26 mouse cellular contexts compared by ENCODE assay signal in the genomic region with DNA sequence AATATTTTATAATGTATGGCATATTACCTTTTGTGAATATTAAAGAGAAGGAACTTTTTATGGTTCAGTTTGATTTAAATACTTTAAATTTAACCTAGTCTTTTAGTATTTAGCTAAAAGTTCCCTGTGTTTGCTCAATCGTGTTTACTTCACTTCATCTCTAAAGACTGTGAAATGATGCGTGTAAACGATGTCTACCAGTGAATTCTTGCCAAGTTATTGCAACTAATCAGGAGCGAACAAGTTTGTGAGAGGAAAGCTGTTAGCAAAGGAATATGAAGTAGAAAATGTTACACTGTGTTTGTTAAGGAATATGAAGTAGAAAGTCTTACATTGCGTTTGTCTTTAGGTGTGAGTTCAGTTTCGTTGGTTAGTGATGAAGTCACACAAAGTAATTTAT.
"Had no signal": no experiment of that assay in that cellular context is flagged by ENCODE, and none has a peak within 500 bp of the region (broad histone marks: within the 10 kb centered on the region; RNA-seq: fewer than 3 reads in every experiment).

No protein-coding gene starts in this region.

- H3K27me3 ChIP-seq: embryonic facial prominence, embryonic 12.5 days; embryonic facial prominence, embryonic 13.5 days; embryonic facial prominence, embryonic 15.5 days; forebrain, embryonic 13.5 days; forebrain, embryonic 15.5 days had no signal

- ATAC-seq: forebrain, embryonic 13.5 days; forebrain, embryonic 15.5 days; forebrain, embryonic 16.5 days; forebrain, postnatal 0 days had no signal

- H3K27ac ChIP-seq: embryonic facial prominence, embryonic 10.5 days; embryonic facial prominence, embryonic 12.5 days; embryonic facial prominence, embryonic 13.5 days; embryonic facial prominence, embryonic 15.5 days; forebrain, embryonic 10.5 days; forebrain, embryonic 13.5 days; forebrain, embryonic 15.5 days; gastrocnemius, adult 2 months; heart, adult 2 months; heart, embryonic 10.5 days had no signal

- DNase-seq: cerebellum, adult 8-10 months; cerebellum, adult 9-10 months; cerebellum, adult 9-11 months; cerebellum, postnatal 10 days; cerebellum, postnatal 14 days; cerebellum, postnatal 25 days; cerebellum, postnatal 36 days; embryo, embryonic 11 days; forebrain, postnatal 0 days; gastrocnemius, adult 2 months; gastrocnemius, postnatal 10 days; gastrocnemius, postnatal 14 days; gastrocnemius, postnatal 25 days; gastrocnemius, postnatal 36 days; heart, adult 18-20 months; heart, adult 2 months had no signal

- H3K9ac ChIP-seq: embryonic facial prominence, embryonic 12.5 days; embryonic facial prominence, embryonic 13.5 days; embryonic facial prominence, embryonic 15.5 days; forebrain, embryonic 13.5 days; forebrain, embryonic 15.5 days; forebrain, postnatal 0 days had no signal

- H3K4me1 ChIP-seq: embryonic facial prominence, embryonic 10.5 days; embryonic facial prominence, embryonic 12.5 days; embryonic facial prominence, embryonic 13.5 days; embryonic facial prominence, embryonic 15.5 days; forebrain, embryonic 15.5 days; heart, embryonic 10.5 days had no signal

- H3K9me3 ChIP-seq: embryonic facial prominence, embryonic 10.5 days; embryonic facial prominence, embryonic 12.5 days; embryonic facial prominence, embryonic 13.5 days; embryonic facial prominence, embryonic 15.5 days; forebrain, embryonic 10.5 days; forebrain, embryonic 13.5 days; forebrain, embryonic 15.5 days; heart, embryonic 10.5 days had no signal

- H3K4me3 ChIP-seq: embryonic facial prominence, embryonic 10.5 days; embryonic facial prominence, embryonic 12.5 days; embryonic facial prominence, embryonic 13.5 days; embryonic facial prominence, embryonic 15.5 days; erythroblast, embryonic 14.5 days; forebrain, embryonic 10.5 days; forebrain, embryonic 13.5 days; forebrain, embryonic 15.5 days; gastrocnemius, adult 2 months; heart, adult 2 months; heart, embryonic 10.5 days had no signal

- H3K4me2 ChIP-seq: embryonic facial prominence, embryonic 12.5 days; embryonic facial prominence, embryonic 13.5 days; embryonic facial prominence, embryonic 15.5 days; forebrain, embryonic 13.5 days; forebrain, embryonic 15.5 days had no signal

- H3K36me3 ChIP-seq: embryonic facial prominence, embryonic 10.5 days; embryonic facial prominence, embryonic 12.5 days; embryonic facial prominence, embryonic 13.5 days; embryonic facial prominence, embryonic 15.5 days; forebrain, embryonic 10.5 days; forebrain, embryonic 15.5 days; heart, embryonic 10.5 days had no signal
